Mouse (Mus musculus) adrenal gland, adult 18-20 months (tissue): ENCODE measurements around the gene Gatm. TPM values are rescaled to one million over a fixed set of nuclear protein-coding genes. Genes with fewer than 3 reads are reported as not detected.
A peak's percentile ranks its signal among the peaks of the same experiment; 100 is the strongest.

Experiments used
- DNase-seq, 2 experiments: peaks; one replicate each; pipeline ENCODE4 v3.0.0; 2021 to 2022; ENCODE audit warnings: low spot score in 2 of 2
- microRNA-seq, 2 experiments: library from miRNA; unstranded; fragments of <30 nt; microRNA quantifications; one replicate each; pipeline ENCODE4 v1.2.0; 2021; ENCODE audit warnings: borderline number of aligned reads in 2 of 2
- total RNA-seq, 2 experiments: library from RNA; stranded (reverse); gene quantifications; 1 replicate in 1 of 2; 2 replicates in 1 of 2; pipeline ENCODE4 v1.2.3; 2021

Gene Gatm
- total RNA-seq, 2 experiments from 2014 or later: 5.5 to 6.1 TPM

DNA sequence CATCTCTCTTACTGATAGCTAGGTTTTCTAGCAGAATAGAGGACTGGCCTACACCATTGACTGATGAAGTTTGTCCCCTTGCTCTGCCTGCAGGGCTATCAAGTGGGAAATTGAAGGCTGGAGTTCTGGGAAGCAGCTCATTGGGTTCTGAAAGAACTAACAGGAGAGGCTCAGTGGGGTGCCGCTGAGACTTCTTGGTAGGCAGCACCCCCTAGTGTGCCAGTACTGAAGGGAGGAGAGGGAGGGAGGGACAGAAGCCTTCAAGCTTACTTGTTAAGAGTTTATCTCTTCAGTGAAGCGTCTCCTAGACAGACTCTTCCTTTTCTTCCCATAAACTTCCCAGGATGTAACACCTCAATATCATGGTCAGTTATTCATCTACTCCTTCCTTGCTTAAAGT, 52.8 kb downstream of the Gatm start:
- peak in 1 of 2 experiments; percentile 34 for DNase-seq

Small RNAs within 50 kb of the gene (microRNA-seq; reads per million reads assigned to microRNA genes)
- 12.2 to 12.3 reads per million in 2 experiments for gene Mir147

Other genes starting within 250 kb of the Gatm start
- 10 to 100 TPM in 1 of 2 experiments, 1 to 10 TPM in 1; 6.4 to 10.4 TPM for gene Shf, start 242.1 kb downstream of the Gatm start, total RNA-seq
- 1 to 10 TPM; 1.2 to 7.1 TPM for gene Slc28a2, start 184.8 kb downstream of the Gatm start, total RNA-seq
- under 1 TPM in 1 of 2 experiments, not detected in 1; 0.19 TPM for gene Gm14085, start 126.4 kb downstream of the Gatm start, total RNA-seq
- 1 to 10 TPM; 1.2 to 3.2 TPM for gene AA467197, start 25.7 kb upstream of the Gatm start, total RNA-seq
- 10 to 100 TPM; 26.3 to 32.9 TPM for gene Slc30a4, start 91.4 kb upstream of the Gatm start, total RNA-seq
- gene Bloc1s6, start 127.2 kb upstream of the Gatm start, total RNA-seq: 10 to 100 TPM; 22.0 to 30.6 TPM
- gene Sqor, start 153.9 kb upstream of the Gatm start, total RNA-seq: 10 to 100 TPM; 79.7 to 90.2 TPM